Mouse (Mus musculus) kidney, embryonic 16.5 days (tissue): Measurements from ENCODE around the gene Bmt2. TPM values are rescaled to one million over a fixed set of nuclear protein-coding genes. Genes with fewer than 3 reads are reported as not detected.

Experiments used
- ATAC-seq: fragments of 200-750 bp; cut with Nextera tagmentation; 2 replicates; pipeline ENCODE4 v1.8.0; 2017; ENCODE audit warnings: moderate TSS enrichment; ENCODE audit not compliant: low FRiP score, low TSS enrichment
- H3K27ac ChIP-seq: fragments of 300-500 bp; sonication (generic); 2 replicates; pipeline ENCODE4 v1.5.1; 2014; ENCODE audit warnings: low read length
- H3K27me3 ChIP-seq: fragments of 300-500 bp; sonication (generic); 2 replicates; pipeline ENCODE4 v1.6.1; 2014; ENCODE audit warnings: low read length, control low read depth, mixed read lengths; ENCODE audit not compliant: insufficient read depth
- H3K36me3 ChIP-seq: fragments of 300-500 bp; sonication (generic); 2 replicates; pipeline ENCODE4 v1.6.1; 2014; ENCODE audit warnings: low read length, control low read depth, mixed read lengths; ENCODE audit not compliant: insufficient read depth
- H3K4me1 ChIP-seq: fragments of 300-500 bp; sonication (generic); 2 replicates; pipeline ENCODE4 v1.6.1; 2014; ENCODE audit warnings: low read length, control low read depth, mixed read lengths; ENCODE audit not compliant: insufficient read depth
- H3K4me2 ChIP-seq: fragments of 300-500 bp; sonication (generic); replicated peaks from 2 replicates; pipeline ENCODE4 v1.6.1; 2014; ENCODE audit warnings: low read depth, low read length
- H3K4me3 ChIP-seq: fragments of 300-500 bp; sonication (generic); 2 replicates; pipeline ENCODE4 v1.5.1; 2014; ENCODE audit warnings: mild to moderate bottlenecking, low read length
- H3K9ac ChIP-seq: fragments of 300-500 bp; sonication (generic); replicated peaks from 2 replicates; pipeline ENCODE4 v1.6.1; 2014; ENCODE audit warnings: low read length
- H3K9me3 ChIP-seq: fragments of 300-500 bp; sonication (generic); 2 replicates; pipeline ENCODE4 v1.6.1; 2016; ENCODE audit warnings: low read length, control low read depth
- WGBS: fragments of 180-500 bp; shearing (Covaris S2); extraction: QIAGEN DNeasy Blood & Tissue Kit; methylation state at CpG from one replicate; pipeline ENCODE4 v1.1.7; 2014; 5-methylcytosine and 5-hydroxymethylcytosine counted together
- polyA plus RNA-seq: library from polyadenylated mRNA; unstranded; fragments of >200 nt; fragmentation: Nextera tagmentation; extraction: Ambion mirVana; gene quantifications from 2 replicates; pipeline ENCODE4 v1.2.1, GENCODE M21; 2015

Bmt2 gene
- 14.6 and 18.9 TPM in 2 replicates for polyA plus RNA-seq

- H3K36me3 ChIP-seq = no peaks in the 10 kb centered on the region
- H3K4me3 ChIP-seq = peak within 1 kb of the TSS; percentile 89
- H3K9me3 ChIP-seq = no peaks in the 10 kb centered on the region
- peak within 1 kb of the TSS; percentile 65 for H3K4me2 ChIP-seq
- peaks cover 3% of the 10 kb centered on the region for H3K4me1 ChIP-seq
- H3K27ac ChIP-seq = peak within 1 kb of the TSS; percentile 96
- peak within 1 kb of the TSS; percentile 94 for H3K9ac ChIP-seq
- H3K27me3 ChIP-seq = no peaks in the 10 kb centered on the region
- under 1% methylated on average over 34 of the region's 37 CpGs for WGBS
- ATAC-seq = peak; percentile 99
Measured at GRCm38 (mm10) chr6:13677818-13678282, at the start of gene Bmt2. TSS of gene Bmt2 (minus strand) at chr6:13677966.

- no peak overlapping the region for H3K4me2 ChIP-seq
- no peaks in the 10 kb centered on the region for H3K9me3 ChIP-seq
- no peak for ATAC-seq
- H3K36me3 ChIP-seq = no peaks in the 10 kb centered on the region
- no peak overlapping the region for H3K27ac ChIP-seq
- H3K9ac ChIP-seq = no peak overlapping the region
- H3K27me3 ChIP-seq = no peaks in the 10 kb centered on the region
- H3K4me3 ChIP-seq = no peak overlapping the region
- H3K4me1 ChIP-seq = no peaks in the 10 kb centered on the region
- WGBS = 94% methylated on average over 3 of the region's 3 CpGs
Measured at GRCm38 (mm10) chr6:13722166-13722565, 44.4 kb upstream of the Bmt2 start.

GRCm38 (mm10) chr6:13714867-13715266 is 37.1 kb upstream of the Bmt2 start:
- Histone ChIP-seq H3K27ac (no peak overlapping the region), H3K4me2 (no peak overlapping the region), H3K36me3 (no peaks in the 10 kb centered on the region), H3K9me3 (no peaks in the 10 kb centered on the region), H3K27me3 (no peaks in the 10 kb centered on the region), H3K4me1 (no peaks in the 10 kb centered on the region), H3K9ac (no peak overlapping the region), H3K4me3 (no peak overlapping the region)
- ATAC-seq = no peak
- 84% methylated on average over 3 of the region's 3 CpGs for WGBS

- no peak for ATAC-seq
- H3K4me1 ChIP-seq = no peaks in the 10 kb centered on the region
- no peak overlapping the region for H3K27ac ChIP-seq
- H3K9me3 ChIP-seq = no peaks in the 10 kb centered on the region
- no peak overlapping the region for H3K9ac ChIP-seq
- 76% methylated on average over 4 of the region's 4 CpGs for WGBS
- no peak overlapping the region for H3K4me2 ChIP-seq
- no peaks in the 10 kb centered on the region for H3K27me3 ChIP-seq
- no peaks in the 10 kb centered on the region for H3K36me3 ChIP-seq
- H3K4me3 ChIP-seq = no peak overlapping the region
Measured at GRCm38 (mm10) chr6:13696882-13697281, 19.1 kb upstream of the Bmt2 start.

- Histone ChIP-seq H3K27me3 (no peaks in the 10 kb centered on the region), H3K9ac (no peak overlapping the region), H3K4me3 (no peak overlapping the region), H3K4me1 (no peaks in the 10 kb centered on the region), H3K27ac (no peak overlapping the region), H3K4me2 (no peak overlapping the region), H3K9me3 (no peaks in the 10 kb centered on the region), H3K36me3 (no peaks in the 10 kb centered on the region)
- WGBS = 82% methylated on average over 2 of the region's 2 CpGs
- no peak for ATAC-seq
Measured at GRCm38 (mm10) chr6:13695103-13695845, 17.5 kb upstream of the Bmt2 start.

- Histone ChIP-seq H3K4me2 (no peak overlapping the region), H3K4me1 (no peaks in the 10 kb centered on the region), H3K4me3 (no peak overlapping the region), H3K9ac (no peak overlapping the region), H3K27ac (no peak overlapping the region), H3K27me3 (no peaks in the 10 kb centered on the region), H3K9me3 (no peaks in the 10 kb centered on the region), H3K36me3 (no peaks in the 10 kb centered on the region)
- whole genome bisulfite sequencing = 81% methylated on average over 2 of the region's 2 CpGs
- ATAC-seq = no peak
Measured at GRCm38 (mm10) chr6:13691657-13692294, 14.0 kb upstream of the Bmt2 start.

- no peak overlapping the region for H3K9ac ChIP-seq
- H3K4me2 ChIP-seq = no peak overlapping the region
- ATAC-seq = no peak
- no peaks in the 10 kb centered on the region for H3K4me1 ChIP-seq
- no peaks in the 10 kb centered on the region for H3K36me3 ChIP-seq
- no peak overlapping the region for H3K4me3 ChIP-seq
- H3K27me3 ChIP-seq = no peaks in the 10 kb centered on the region
- H3K27ac ChIP-seq = no peak overlapping the region
- H3K9me3 ChIP-seq = no peaks in the 10 kb centered on the region
Measured at GRCm38 (mm10) chr6:13690398-13690797, 12.6 kb upstream of the Bmt2 start.

- H3K9me3 ChIP-seq = no peaks in the 10 kb centered on the region
- no peak overlapping the region for H3K4me3 ChIP-seq
- ATAC-seq = no peak
- no peak overlapping the region for H3K27ac ChIP-seq
- H3K9ac ChIP-seq = no peak overlapping the region
- H3K27me3 ChIP-seq = no peaks in the 10 kb centered on the region
- WGBS = 92% methylated on average over 2 of the region's 2 CpGs
- H3K4me1 ChIP-seq = no peaks in the 10 kb centered on the region
- H3K36me3 ChIP-seq = no peaks in the 10 kb centered on the region
- no peak overlapping the region for H3K4me2 ChIP-seq
Measured at GRCm38 (mm10) chr6:13683929-13684595, 6.3 kb upstream of the Bmt2 start.

- no peak for ATAC-seq
- H3K4me1 ChIP-seq = peaks cover 3% of the 10 kb centered on the region
- peak overlapping the region; percentile 65 for H3K4me2 ChIP-seq
- H3K27ac ChIP-seq = peak overlapping the region; percentile 96
- H3K4me3 ChIP-seq = peak overlapping the region; percentile 89
- no peaks in the 10 kb centered on the region for H3K9me3 ChIP-seq
- H3K36me3 ChIP-seq = no peaks in the 10 kb centered on the region
- WGBS = 12% methylated on average over 5 of the region's 5 CpGs
- H3K27me3 ChIP-seq = no peaks in the 10 kb centered on the region
- H3K9ac ChIP-seq = no peak overlapping the region; the same call in 1 of the 2 replicates
Measured at GRCm38 (mm10) chr6:13678349-13678748, 583 bp upstream of the Bmt2 start.
